In the genomic region with DNA sequence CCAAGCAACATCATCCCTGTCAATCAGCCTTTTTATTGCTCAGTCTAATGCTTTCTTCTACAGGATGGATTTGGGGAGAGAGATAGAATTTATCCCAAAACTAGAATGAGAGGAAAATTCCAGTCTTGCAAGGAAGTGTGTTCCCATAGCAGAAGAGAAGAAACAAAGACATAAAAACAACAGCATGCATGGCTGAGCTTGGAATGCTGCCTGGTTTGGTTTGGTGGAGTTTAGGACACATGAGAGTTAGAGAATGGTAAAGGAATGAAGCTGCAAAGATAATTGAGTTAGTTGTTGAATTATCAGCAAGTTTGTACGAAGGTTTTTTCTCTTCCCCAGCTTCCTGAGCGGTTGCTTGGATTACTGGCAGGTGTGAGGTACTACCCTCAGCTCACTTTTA, we compare ENCODE assay signal across 21 mouse cellular contexts.
DNase-seq lines count a peak whose midpoint lies in the region; ATAC-seq and TF ChIP-seq lines count a peak whose summit lies in the region.
"Had no signal": no experiment of that assay in that cellular context is flagged by ENCODE, and none has a peak within 500 bp of the region (broad histone marks: within the 10 kb centered on the region; RNA-seq: fewer than 3 reads in every experiment).

No protein-coding gene starts in this region.

- H3K4me1 ChIP-seq in embryonic facial prominence, embryonic 14.5 days (ENCODE audit: control insufficient read depth, insufficient read depth, low read length) = peaks cover 8% of the 10 kb centered on the region; the same call in 1 of the 2 replicates
- H3K4me1 ChIP-seq in embryonic facial prominence, embryonic 10.5 days = peaks cover 4% of the 10 kb centered on the region
- H3K4me1 ChIP-seq in kidney, postnatal 0 days (replicated peaks; ENCODE audit: insufficient read depth, low read length) = no peaks in the 10 kb centered on the region
- H3K4me1 ChIP-seq in midbrain, postnatal 0 days (ENCODE audit: insufficient read depth, low read length) = no peaks in the 10 kb centered on the region
- H3K4me1 ChIP-seq: forebrain, embryonic 13.5 days; heart, embryonic 12.5 days; hindbrain, embryonic 15.5 days had no signal

- TF ChIP-seq CTCF in kidney, postnatal 0 days (IDR thresholded peaks at IDR 0.05; ENCODE audit: low read depth) = no peak
- no peak for TF ChIP-seq CTCF in midbrain, postnatal 0 days (IDR thresholded peaks at IDR 0.05)

- peak; percentile 30 for DNase-seq in embryonic facial prominence, embryonic 14.5 days (ENCODE audit: low spot score)
- no peak for DNase-seq in embryonic facial prominence, embryonic 10.5 days (ENCODE audit: low spot score)
- DNase-seq in kidney, adult 8-10 months = peak; percentile 28 to 33
- DNase-seq in kidney, postnatal 0 days (ENCODE audit: low spot score) = peak; percentile 37
- no peak for DNase-seq in right cerebral cortex, adult 2 months (ENCODE audit: low spot score in 2 of 2)
- DNase-seq in cerebellum, adult 8-10 months = no peak
- no peak for DNase-seq in midbrain, postnatal 0 days (ENCODE audit: low spot score)
- DNase-seq: adrenal gland, adult 2 months; adrenal gland, postnatal 25 days; B cell, adult 2 months; cerebellum, adult 2 months; cerebellum, postnatal 25 days; forebrain, postnatal 0 days; gastrocnemius, postnatal 25 days; heart, postnatal 36 days had no signal

- H3K9ac ChIP-seq in embryonic facial prominence, embryonic 14.5 days (ENCODE audit: low read depth, low read length) = no peak overlapping the region
- H3K9ac ChIP-seq in kidney, postnatal 0 days (ENCODE audit: low read depth, low read length) = no peak overlapping the region
- H3K9ac ChIP-seq in midbrain, postnatal 0 days (replicated peaks; ENCODE audit: low read length, poor library complexity, severe bottlenecking) = no peak overlapping the region
- H3K9ac ChIP-seq: embryonic facial prominence, embryonic 13.5 days; forebrain, embryonic 13.5 days; forebrain, postnatal 0 days; heart, embryonic 12.5 days; hindbrain, embryonic 15.5 days had no signal

- H3K27ac ChIP-seq in embryonic facial prominence, embryonic 14.5 days (replicated peaks; ENCODE audit: low read depth, low read length) = no peak overlapping the region
- no peak overlapping the region for H3K27ac ChIP-seq in embryonic facial prominence, embryonic 10.5 days (replicated peaks)
- no peak overlapping the region for H3K27ac ChIP-seq in kidney, postnatal 0 days
- H3K27ac ChIP-seq in midbrain, postnatal 0 days (ENCODE audit: low read depth, low read length) = no peak overlapping the region
- H3K27ac ChIP-seq: forebrain, embryonic 13.5 days; hindbrain, embryonic 15.5 days had no signal

- WGBS in embryonic facial prominence, embryonic 14.5 days = 57% methylated on average over 2 of the region's 2 CpGs
- 72% methylated on average over 2 of the region's 2 CpGs for WGBS in embryonic facial prominence, embryonic 10.5 days
- WGBS in kidney, postnatal 0 days = 43% methylated on average over 2 of the region's 2 CpGs
- WGBS in midbrain, postnatal 0 days = 46% methylated on average over 2 of the region's 2 CpGs

- no peak overlapping the region for H3K4me2 ChIP-seq in embryonic facial prominence, embryonic 14.5 days (ENCODE audit: low read depth, low read length)
- H3K4me2 ChIP-seq in kidney, postnatal 0 days (ENCODE audit: low read length) = no peak overlapping the region
- no peak overlapping the region for H3K4me2 ChIP-seq in midbrain, postnatal 0 days (ENCODE audit: low read depth, low read length, poor library complexity, severe bottlenecking)
- H3K4me2 ChIP-seq: embryonic facial prominence, embryonic 13.5 days; forebrain, embryonic 13.5 days; heart, embryonic 12.5 days; hindbrain, embryonic 15.5 days had no signal

- no peaks in the 10 kb centered on the region for H3K9me3 ChIP-seq in embryonic facial prominence, embryonic 14.5 days (ENCODE audit: control insufficient read depth, low read length)
- no peaks in the 10 kb centered on the region for H3K9me3 ChIP-seq in embryonic facial prominence, embryonic 10.5 days
- no peaks in the 10 kb centered on the region for H3K9me3 ChIP-seq in kidney, postnatal 0 days (replicated peaks; ENCODE audit: low read length)
- no peaks in the 10 kb centered on the region for H3K9me3 ChIP-seq in midbrain, postnatal 0 days (ENCODE audit: low read length)
- H3K9me3 ChIP-seq: embryonic facial prominence, embryonic 13.5 days; forebrain, embryonic 13.5 days; G1E; heart, embryonic 12.5 days; hindbrain, embryonic 15.5 days had no signal

- no peaks in the 10 kb centered on the region for H3K36me3 ChIP-seq in embryonic facial prominence, embryonic 14.5 days (ENCODE audit: control insufficient read depth, insufficient read depth, low read length)
- H3K36me3 ChIP-seq in embryonic facial prominence, embryonic 10.5 days (replicated peaks) = no peaks in the 10 kb centered on the region
- H3K36me3 ChIP-seq in kidney, postnatal 0 days (ENCODE audit: insufficient read depth, low read length) = no peaks in the 10 kb centered on the region
- H3K36me3 ChIP-seq in midbrain, postnatal 0 days (ENCODE audit: insufficient read depth, low read length) = no peaks in the 10 kb centered on the region
- H3K36me3 ChIP-seq: embryonic facial prominence, embryonic 13.5 days; G1E; heart, embryonic 12.5 days; hindbrain, embryonic 15.5 days had no signal

- H3K4me3 ChIP-seq in embryonic facial prominence, embryonic 14.5 days (ENCODE audit: low read depth, low read length) = no peak overlapping the region
- no peak overlapping the region for H3K4me3 ChIP-seq in embryonic facial prominence, embryonic 10.5 days
- no peak overlapping the region for H3K4me3 ChIP-seq in kidney, postnatal 0 days (replicated peaks; ENCODE audit: low read depth, low read length)
- H3K4me3 ChIP-seq in midbrain, postnatal 0 days (ENCODE audit: low read depth, low read length) = no peak overlapping the region
- H3K4me3 ChIP-seq: embryonic facial prominence, embryonic 13.5 days; forebrain, embryonic 13.5 days; heart, embryonic 12.5 days; hindbrain, embryonic 15.5 days had no signal

- H3K27me3 ChIP-seq in embryonic facial prominence, embryonic 14.5 days (replicated peaks; ENCODE audit: control insufficient read depth, insufficient read depth, low read length) = no peaks in the 10 kb centered on the region
- no peaks in the 10 kb centered on the region for H3K27me3 ChIP-seq in embryonic facial prominence, embryonic 10.5 days (replicated peaks; ENCODE audit: low read depth, poor library complexity, severe bottlenecking)
- no peaks in the 10 kb centered on the region for H3K27me3 ChIP-seq in kidney, postnatal 0 days (ENCODE audit: insufficient read depth, low read length)
- H3K27me3 ChIP-seq in midbrain, postnatal 0 days (ENCODE audit: insufficient read depth, low read length) = no peaks in the 10 kb centered on the region
- H3K27me3 ChIP-seq: embryonic facial prominence, embryonic 13.5 days; forebrain, embryonic 13.5 days; heart, embryonic 12.5 days; hindbrain, embryonic 15.5 days had no signal

- no peak for ATAC-seq in embryonic facial prominence, embryonic 14.5 days (ENCODE audit: low read depth)
- ATAC-seq in kidney, postnatal 0 days (replicated peaks; ENCODE audit: low FRiP score, low read depth) = peak; percentile 54; the same call in 1 of the 2 replicates
- no peak for ATAC-seq in midbrain, postnatal 0 days (ENCODE audit: low FRiP score)
- ATAC-seq: CD4-positive, CD25-positive, alpha-beta regulatory T cell, adult 4 months; forebrain, embryonic 13.5 days; forebrain, postnatal 0 days had no signal

Comparison
In these comparisons a context has a peak if more than half of its experiments do, and no peak if none do; other contexts are left out.
1. DNase-seq: peak in embryonic facial prominence, embryonic 14.5 days (single experiment), kidney, adult 8-10 months (2 of 2) and kidney, postnatal 0 days (single experiment); none in embryonic facial prominence, embryonic 10.5 days (single experiment), right cerebral cortex, adult 2 months (0 of 2), cerebellum, adult 8-10 months (single experiment) and midbrain, postnatal 0 days (single experiment).